Mouse (Mus musculus) G1E (cell line): ENCODE measurements around the gene Tnfrsf12a. TPM values are rescaled to one million over a fixed set of nuclear protein-coding genes. Genes with fewer than 3 reads are reported as not detected.

Experiments
- ATAC-seq: 2 replicates; pipeline ENCODE4 v1.8.0; 2016; ENCODE audit warnings: mild to moderate bottlenecking; ENCODE audit not compliant: insufficient number of reproducible peaks, poor library complexity, low FRiP score, severe bottlenecking; ENCODE audit errors: extremely low read depth
- DNase-seq: peaks from one replicate; pipeline ENCODE4 v3.0.0; 2012; ENCODE audit warnings: low spot score
- H3K27me3 ChIP-seq: 2 replicates; pipeline ENCODE4 v1.6.1; 2012; ENCODE audit warnings: mild to moderate bottlenecking, low read length, inconsistent platforms; ENCODE audit not compliant: insufficient read depth
- H3K36me3 ChIP-seq: replicated peaks from 2 replicates; pipeline ENCODE3; 2012; ENCODE audit warnings: mild to moderate bottlenecking, inconsistent platforms
- H3K4me1 ChIP-seq: 2 replicates; pipeline ENCODE4 v1.6.1; 2012; ENCODE audit warnings: low read depth, low read length, inconsistent platforms, mixed read lengths; ENCODE audit not compliant: insufficient read depth
- H3K4me3 ChIP-seq: 2 replicates; pipeline ENCODE4 v1.5.1; 2012; ENCODE audit warnings: low read depth, mild to moderate bottlenecking, inconsistent platforms, low read length, moderate library complexity, mixed read lengths
- H3K9me3 ChIP-seq: replicated peaks from 2 replicates; pipeline ENCODE4 v1.6.1; 2012; ENCODE audit warnings: inconsistent platforms
- CTCF ChIP-seq: IDR thresholded peaks from 2 replicates; pipeline ENCODE4 v1.5.1; 2012; ENCODE audit warnings: low read depth, low read length, inconsistent platforms, mixed read lengths
- GATA1 ChIP-seq: IDR thresholded peaks from 2 replicates; pipeline ENCODE4 v1.6.1; 2012; ENCODE audit warnings: borderline replicate concordance, low read length, inconsistent platforms, mixed read lengths
- GATA2 ChIP-seq: IDR thresholded peaks from 2 replicates; pipeline ENCODE4 v1.6.1; 2012; ENCODE audit warnings: low read depth, low read length, inconsistent platforms, borderline replicate concordance
- POLR2AphosphoS5 ChIP-seq: IDR thresholded peaks from 2 replicates; pipeline ENCODE4 v1.6.1; 2012; ENCODE audit warnings: low read depth, low read length, inconsistent platforms; ENCODE audit not compliant: insufficient replicate concordance
- TAL1 ChIP-seq: conservative IDR thresholded peaks from 2 replicates; pipeline ENCODE4 v1.6.1; 2012; ENCODE audit warnings: low read depth, low read length, inconsistent platforms, mixed read lengths
- polyA plus RNA-seq: library from polyadenylated mRNA; stranded (reverse); fragments of >175 nt; gene quantifications from 2 replicates; pipeline ENCODE4 v1.2.3, GENCODE M21; 2012
- total RNA-seq, 2 experiments: library from RNA; stranded (forward) in 1 of 2; stranded (reverse) in 1 of 2; fragments of 200-1000 nt in 1 of 2; fragments of >200 nt in 1 of 2; fragmentation: Nextera tagmentation in 1 of 2; gene quantifications; 2 replicates each; pipeline ENCODE4 v1.2.3; 2014 to 2017

Gene Tnfrsf12a
- total and polyA plus RNA-seq, 3 experiments = 1.3 to 5.5 (median 5.0) TPM

DNA sequence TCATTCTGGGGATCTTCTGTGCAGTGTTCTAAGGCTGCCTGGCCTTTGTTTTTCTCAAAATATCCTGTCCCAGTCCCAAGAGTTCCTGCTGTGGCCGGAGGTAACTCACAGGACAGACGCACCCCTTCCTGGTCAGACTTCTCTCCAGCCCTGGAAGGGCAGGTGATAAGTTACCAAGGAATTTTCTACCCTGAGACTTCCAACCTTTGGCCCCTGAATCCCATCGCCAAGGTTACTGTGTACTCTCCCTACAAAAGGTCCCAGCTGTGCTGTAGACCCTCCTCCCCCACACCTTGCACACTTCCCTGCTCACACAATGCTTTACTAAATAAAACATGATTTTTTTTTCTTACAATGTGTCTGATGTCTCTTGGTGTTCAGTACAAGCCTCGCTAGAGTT, 4.8 kb upstream of the Tnfrsf12a start:
- Histone ChIP-seq H3K9me3 (no peaks in the 10 kb centered on the region), H3K4me1 (peaks cover 23% of the 10 kb centered on the region), H3K4me3 (no peak overlapping the region), H3K36me3 (no peaks in the 10 kb centered on the region), H3K27me3 (peaks cover 60% of the 10 kb centered on the region)
- no peak for DNase-seq
- TF ChIP-seq GATA1 = no peak
- no peak for TF ChIP-seq GATA2
- no peak for TF ChIP-seq TAL1
- no peak for TF ChIP-seq CTCF
- TF ChIP-seq POLR2AphosphoS5 = no peak
- ATAC-seq = no peak

GRCm38 (mm10) chr17:23681086-23681485, 3.8 kb upstream of the Tnfrsf12a start:
- no peak for DNase-seq
- TF ChIP-seq TAL1 (no peak), GATA1 (no peak), GATA2 (no peak), POLR2AphosphoS5 (no peak), CTCF (no peak)
- H3K4me1 ChIP-seq = peaks cover 33% of the 10 kb centered on the region
- ATAC-seq = no peak
- H3K9me3 ChIP-seq = no peaks in the 10 kb centered on the region
- no peak overlapping the region for H3K4me3 ChIP-seq
- H3K27me3 ChIP-seq = peaks cover 60% of the 10 kb centered on the region
- H3K36me3 ChIP-seq = no peaks in the 10 kb centered on the region

GRCm38 (mm10) chr17:23680336-23680735, 3.1 kb upstream of the Tnfrsf12a start:
- peaks cover 5% of the 10 kb centered on the region for H3K36me3 ChIP-seq
- H3K4me3 ChIP-seq = no peak overlapping the region
- DNase-seq (no peak), ATAC-seq (no peak)
- peaks cover 41% of the 10 kb centered on the region for H3K4me1 ChIP-seq
- H3K27me3 ChIP-seq = peaks cover 60% of the 10 kb centered on the region
- H3K9me3 ChIP-seq = no peaks in the 10 kb centered on the region
- TF ChIP-seq GATA1 = no peak
- TF ChIP-seq POLR2AphosphoS5 = no peak
- TF ChIP-seq GATA2 = no peak
- TF ChIP-seq CTCF = no peak
- no peak for TF ChIP-seq TAL1

DNA sequence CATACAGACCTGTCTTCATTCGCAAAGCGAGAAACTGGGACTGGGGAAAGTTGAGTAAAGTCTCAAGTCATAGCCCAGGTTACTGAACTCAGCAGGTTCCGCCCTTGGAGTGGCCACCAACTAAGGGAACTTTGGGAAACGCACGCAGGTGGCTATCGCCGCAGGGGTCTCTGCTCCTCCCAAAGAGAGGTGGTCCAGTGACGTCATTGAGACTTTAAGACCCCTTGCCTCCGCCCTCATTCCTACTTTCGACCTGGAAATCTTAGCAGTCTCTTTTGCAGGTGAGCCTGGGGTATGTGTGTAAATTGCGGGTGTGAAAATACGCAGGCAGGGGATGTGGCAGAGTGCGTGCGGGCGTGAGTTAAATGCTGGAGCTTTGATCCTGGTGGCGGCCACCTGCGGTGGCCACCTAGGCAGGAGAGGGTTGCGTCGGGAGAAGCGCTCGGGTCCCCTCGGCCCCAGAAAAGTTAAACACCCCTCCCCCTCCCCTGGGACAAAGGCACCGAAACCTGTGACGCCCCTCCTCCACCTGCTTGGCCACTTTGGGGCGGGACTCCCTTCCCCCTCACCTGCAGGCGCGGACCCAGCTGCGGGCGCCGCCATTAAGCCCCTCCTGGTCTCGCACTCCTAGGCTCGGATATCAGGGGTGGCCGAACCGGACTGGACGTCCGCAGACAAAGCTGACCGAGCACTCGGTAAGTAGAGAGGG, 2.0 kb upstream of the Tnfrsf12a start, which contains the start of gene Cldn6:
Gene Cldn6 (plus strand): TSS at position 123 of the 709 bp plus-strand sequence.
- H3K4me1 ChIP-seq = peaks cover 51% of the 10 kb centered on the region
- TF ChIP-seq CTCF (no peak), TAL1 (no peak), POLR2AphosphoS5 (no peak), GATA1 (no peak), GATA2 (no peak)
- peaks cover 15% of the 10 kb centered on the region for H3K36me3 ChIP-seq
- H3K27me3 ChIP-seq = peaks cover 55% of the 10 kb centered on the region
- H3K9me3 ChIP-seq = no peaks in the 10 kb centered on the region
- ATAC-seq (no peak), DNase-seq (no peak)
- no peak within 1 kb of the TSS for H3K4me3 ChIP-seq

DNA sequence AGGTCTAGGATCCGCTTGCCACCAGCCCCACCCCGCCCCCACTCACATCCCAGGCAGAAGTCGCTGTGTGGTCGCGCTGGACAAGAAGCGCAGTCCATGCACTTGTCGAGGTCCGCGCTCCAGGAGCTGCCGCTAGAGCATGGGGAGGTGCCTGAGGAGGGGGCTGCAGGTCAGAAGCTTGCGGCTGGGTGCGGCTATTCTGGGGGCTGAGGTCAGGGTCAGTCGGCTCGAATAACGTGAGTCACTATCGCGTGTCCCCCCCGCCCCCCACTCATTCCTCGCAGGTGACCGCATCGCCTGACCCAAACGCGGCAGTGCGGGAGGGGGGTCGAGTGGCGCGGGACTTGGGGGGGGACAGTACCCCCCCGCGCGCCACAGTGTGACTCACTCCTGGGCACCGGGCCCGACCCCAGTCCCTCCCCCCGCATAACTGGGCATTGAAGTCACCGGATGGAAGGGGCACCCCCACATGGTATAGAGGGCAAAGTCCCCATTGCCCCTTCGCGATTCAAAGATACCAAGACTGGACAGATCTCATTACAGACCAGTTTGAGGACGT, 716 bp downstream of the Tnfrsf12a start:
- peak overlapping the region; percentile 76 for H3K4me3 ChIP-seq
- H3K27me3 ChIP-seq = peaks cover 30% of the 10 kb centered on the region
- DNase-seq (no peak), ATAC-seq (no peak)
- H3K9me3 ChIP-seq = no peaks in the 10 kb centered on the region
- H3K36me3 ChIP-seq = peaks cover 24% of the 10 kb centered on the region
- TF ChIP-seq POLR2AphosphoS5 (no peak), TAL1 (no peak), GATA2 (no peak), GATA1 (no peak), CTCF (no peak)
- peaks cover 70% of the 10 kb centered on the region for H3K4me1 ChIP-seq

GRCm38 (mm10) chr17:23675564-23676281, 1.5 kb downstream of the Tnfrsf12a start:
- ATAC-seq (peak; percentile 2; the same call in 1 of the 2 replicates), DNase-seq (no peak)
- Histone ChIP-seq H3K9me3 (no peaks in the 10 kb centered on the region), H3K36me3 (peaks cover 29% of the 10 kb centered on the region), H3K4me1 (peaks cover 70% of the 10 kb centered on the region), H3K4me3 (peak overlapping the region; percentile 76), H3K27me3 (peaks cover 21% of the 10 kb centered on the region)
- TF ChIP-seq GATA2 = no peak
- TF ChIP-seq TAL1 = no peak
- TF ChIP-seq POLR2AphosphoS5 = no peak
- no peak for TF ChIP-seq GATA1
- no peak for TF ChIP-seq CTCF
